Mouse (Mus musculus) kidney, embryonic 15.5 days (tissue): ENCODE data around the gene Nup133. TPM values are rescaled to one million over a fixed set of nuclear protein-coding genes. Genes with fewer than 3 reads are reported as not detected.

Experiments
- ATAC-seq: fragments of 200-750 bp; cut with Nextera tagmentation; replicated peaks from 2 replicates; pipeline ENCODE4 v1.8.0; 2017; ENCODE audit warnings: moderate TSS enrichment; ENCODE audit not compliant: low FRiP score
- H3K27ac ChIP-seq: fragments of 300-500 bp; sonication (generic); 2 replicates; pipeline ENCODE4 v1.5.1; 2015; ENCODE audit warnings: mild to moderate bottlenecking, inconsistent platforms
- H3K27me3 ChIP-seq: fragments of 300-500 bp; sonication (generic); 2 replicates; pipeline ENCODE4 v1.6.1; 2015; ENCODE audit warnings: inconsistent platforms
- H3K36me3 ChIP-seq: fragments of 300-500 bp; sonication (generic); 2 replicates; pipeline ENCODE4 v1.6.1; 2015; ENCODE audit warnings: inconsistent platforms
- H3K4me1 ChIP-seq: fragments of 300-500 bp; sonication (generic); 2 replicates; pipeline ENCODE4 v1.6.1; 2015; ENCODE audit warnings: inconsistent platforms
- H3K4me2 ChIP-seq: fragments of 300-500 bp; sonication (generic); 2 replicates; pipeline ENCODE4 v1.6.1; 2015; ENCODE audit warnings: moderate library complexity, mild to moderate bottlenecking, inconsistent platforms
- H3K4me3 ChIP-seq: fragments of 300-500 bp; sonication (generic); replicated peaks from 2 replicates; pipeline ENCODE4 v1.5.1; 2015; ENCODE audit warnings: mild to moderate bottlenecking, inconsistent platforms
- H3K9ac ChIP-seq: fragments of 300-500 bp; sonication (generic); 2 replicates; pipeline ENCODE4 v1.6.1; 2015; ENCODE audit warnings: mild to moderate bottlenecking, inconsistent platforms
- H3K9me3 ChIP-seq: fragments of 300-500 bp; sonication (generic); replicated peaks from 2 replicates; pipeline ENCODE4 v1.6.1; 2016; ENCODE audit warnings: inconsistent platforms
- WGBS: fragments of 180-500 bp; shearing (Covaris S2); methylation state at CpG from one replicate; pipeline ENCODE4 v1.1.7; 2015; ENCODE audit warnings: mixed read lengths; 5-methylcytosine and 5-hydroxymethylcytosine counted together
- polyA plus RNA-seq: library from polyadenylated mRNA; unstranded; fragments of >200 nt; fragmentation: Nextera tagmentation; extraction: Ambion mirVana; gene quantifications from 2 replicates; pipeline ENCODE4 v1.2.1, GENCODE M21; 2015

Gene Nup133
- polyA plus RNA-seq, 1 experiment from 2014 or later = 43.1 TPM

- peak overlapping the region; percentile 65 for H3K9ac ChIP-seq
- H3K4me3 ChIP-seq = peak overlapping the region; percentile 80
- no peaks in the 10 kb centered on the region for H3K9me3 ChIP-seq
- WGBS = under 1% methylated on average over 77 of the region's 79 CpGs
- H3K27ac ChIP-seq = no peak overlapping the region
- H3K27me3 ChIP-seq = peaks cover 49% of the 10 kb centered on the region
- H3K4me1 ChIP-seq = peaks cover 16% of the 10 kb centered on the region
- peak overlapping the region; percentile 99 for H3K4me2 ChIP-seq
- ATAC-seq = peak; percentile 96
- H3K36me3 ChIP-seq = no peaks in the 10 kb centered on the region
These were observed 90.0 kb downstream of the Nup133 start for GRCm38 (mm10) chr8:123858941-123859647.

- Histone ChIP-seq H3K27me3 (peaks cover 45% of the 10 kb centered on the region), H3K9ac (peak overlapping the region; percentile 65), H3K9me3 (no peaks in the 10 kb centered on the region), H3K4me1 (peaks cover 16% of the 10 kb centered on the region), H3K27ac (no peak overlapping the region), H3K36me3 (no peaks in the 10 kb centered on the region), H3K4me2 (peak overlapping the region; percentile 99), H3K4me3 (peak overlapping the region; percentile 80)
- WGBS = 0% methylated on average over 17 of the region's 17 CpGs
- ATAC-seq = peak; percentile 12; the same call in 1 of the 2 replicates
These were observed 90.5 kb downstream of the Nup133 start for GRCm38 (mm10) chr8:123858574-123858940.

DNA sequence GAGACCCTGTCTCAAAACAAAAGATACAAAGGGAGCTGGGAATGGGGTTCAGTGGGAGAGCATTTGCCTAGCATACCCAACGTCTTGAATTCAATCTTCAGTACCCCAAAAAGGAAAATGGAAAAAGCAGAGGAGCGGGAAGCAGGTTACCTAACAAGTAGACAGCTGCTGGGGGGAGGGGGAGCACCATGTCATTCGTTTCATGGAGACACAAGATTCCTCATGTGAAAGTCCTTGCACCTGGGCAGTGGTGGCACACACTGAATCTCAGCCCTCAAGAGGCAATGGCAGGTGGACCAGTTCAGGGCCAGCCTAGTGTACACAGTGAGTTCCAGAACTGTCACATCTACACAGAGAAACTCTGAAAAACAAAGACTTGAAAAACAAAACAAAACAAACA is 91.7 kb downstream of the Nup133 start:
- no peak for ATAC-seq
- H3K36me3 ChIP-seq = no peaks in the 10 kb centered on the region
- H3K9ac ChIP-seq = no peak overlapping the region
- H3K4me2 ChIP-seq = no peak overlapping the region
- peaks cover 33% of the 10 kb centered on the region for H3K27me3 ChIP-seq
- H3K9me3 ChIP-seq = no peaks in the 10 kb centered on the region
- H3K4me3 ChIP-seq = no peak overlapping the region
- 80% methylated on average over 3 of the region's 3 CpGs for WGBS
- no peak overlapping the region for H3K27ac ChIP-seq
- peaks cover 16% of the 10 kb centered on the region for H3K4me1 ChIP-seq

DNA sequence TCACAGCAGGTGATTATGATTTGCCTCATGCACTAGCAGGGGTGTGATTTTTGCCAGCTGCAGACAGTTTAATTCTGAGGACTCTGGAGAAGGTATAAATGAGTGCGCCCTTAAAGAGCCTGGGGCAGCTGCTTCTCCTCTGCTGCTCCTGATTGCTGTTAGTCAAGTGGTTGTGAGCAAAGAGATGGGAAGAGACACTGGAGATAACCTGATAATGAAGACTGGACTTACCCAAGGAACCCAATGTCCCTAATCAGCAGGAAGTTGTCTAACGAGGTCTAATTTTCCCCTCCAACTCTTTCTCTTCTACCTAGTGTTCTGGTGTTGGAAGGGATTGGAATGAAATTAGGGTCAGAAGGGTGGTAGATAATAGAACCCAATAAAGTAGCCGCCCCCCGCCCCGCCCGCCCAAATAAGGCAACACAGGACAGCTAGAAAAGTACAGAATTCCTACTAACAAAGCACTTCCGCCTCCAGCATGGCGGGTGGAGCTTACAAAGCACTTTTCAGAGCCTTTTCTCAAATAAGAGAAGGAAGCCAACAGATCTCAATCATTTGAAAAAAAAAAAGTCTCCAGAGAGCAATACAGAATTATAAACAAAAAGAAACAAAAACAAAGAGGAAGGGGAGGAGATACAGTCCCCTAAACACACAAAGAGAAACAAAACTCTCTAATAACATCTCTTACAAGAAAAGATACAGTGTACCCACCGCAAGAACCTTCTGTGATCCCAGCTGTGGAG is 94.2 kb downstream of the Nup133 start:
- no peak overlapping the region for H3K4me2 ChIP-seq
- H3K27me3 ChIP-seq = peaks cover 11% of the 10 kb centered on the region; the same call in 1 of the 2 replicates
- no peaks in the 10 kb centered on the region for H3K36me3 ChIP-seq

GRCm38 (mm10) chr8:123854252-123854651 is 94.8 kb downstream of the Nup133 start:
- H3K27me3 ChIP-seq = peaks cover 9% of the 10 kb centered on the region; the same call in 1 of the 2 replicates
- H3K9me3 ChIP-seq = no peaks in the 10 kb centered on the region
- no peak overlapping the region for H3K4me3 ChIP-seq
- H3K27ac ChIP-seq = no peak overlapping the region
- peaks cover 11% of the 10 kb centered on the region for H3K4me1 ChIP-seq
- H3K36me3 ChIP-seq = no peaks in the 10 kb centered on the region
- H3K9ac ChIP-seq = no peak overlapping the region
- no peak for ATAC-seq
- 89% methylated on average over 1 of the region's 1 CpGs for WGBS
- H3K4me2 ChIP-seq = no peak overlapping the region

More for the DNA sequence above, 94.2 kb downstream of the Nup133 start:
- Histone ChIP-seq H3K4me1 (peaks cover 12% of the 10 kb centered on the region), H3K9ac (no peak overlapping the region), H3K27ac (no peak overlapping the region), H3K4me3 (no peak overlapping the region), H3K9me3 (no peaks in the 10 kb centered on the region)
- ATAC-seq = no peak
- WGBS = 87% methylated on average over 9 of the region's 9 CpGs

GRCm38 (mm10) chr8:123851590-123851989 is 97.5 kb downstream of the Nup133 start:
- no peaks in the 10 kb centered on the region for H3K4me1 ChIP-seq
- H3K9ac ChIP-seq = no peak overlapping the region
- H3K9me3 ChIP-seq = no peaks in the 10 kb centered on the region
- no peak overlapping the region for H3K4me3 ChIP-seq
- H3K27ac ChIP-seq = no peak overlapping the region
- H3K27me3 ChIP-seq = no peaks in the 10 kb centered on the region
- ATAC-seq = no peak
- WGBS = 35% methylated on average over 5 of the region's 5 CpGs
- no peaks in the 10 kb centered on the region for H3K36me3 ChIP-seq
- H3K4me2 ChIP-seq = no peak overlapping the region

- H3K27me3 ChIP-seq = no peaks in the 10 kb centered on the region
- H3K4me1 ChIP-seq = no peaks in the 10 kb centered on the region
- H3K36me3 ChIP-seq = no peaks in the 10 kb centered on the region
- no peaks in the 10 kb centered on the region for H3K9me3 ChIP-seq
- no peak overlapping the region for H3K4me3 ChIP-seq
- 85% methylated on average over 4 of the region's 4 CpGs for WGBS
- no peak overlapping the region for H3K4me2 ChIP-seq
- no peak for ATAC-seq
- no peak overlapping the region for H3K27ac ChIP-seq
- no peak overlapping the region for H3K9ac ChIP-seq
These were observed 99.7 kb downstream of the Nup133 start for GRCm38 (mm10) chr8:123849352-123849751.

DNA sequence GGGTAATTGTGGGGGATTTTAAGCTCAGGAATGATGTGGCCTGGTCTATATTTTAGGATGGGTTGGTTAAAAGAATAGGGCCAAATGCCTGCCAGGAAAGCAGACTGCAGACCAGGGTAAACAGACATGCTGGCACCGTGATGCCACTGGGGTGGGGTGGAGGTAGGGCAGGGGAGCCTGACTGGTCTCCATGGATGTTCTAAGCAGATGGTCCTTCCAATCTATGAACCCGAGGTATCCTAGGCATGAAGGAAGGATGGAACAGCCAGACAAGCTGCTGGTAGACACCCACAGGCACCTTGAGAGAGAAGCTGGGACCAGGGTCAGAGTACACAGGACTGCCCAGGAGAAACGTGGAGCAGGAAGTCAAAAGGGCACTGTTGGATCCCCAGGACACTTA is 101.5 kb downstream of the Nup133 start:
- WGBS = 58% methylated on average over 3 of the region's 3 CpGs
- no peak for ATAC-seq

More for the DNA sequence above, 101.5 kb downstream of the Nup133 start:
- H3K9me3 ChIP-seq = no peaks in the 10 kb centered on the region
- H3K4me2 ChIP-seq = no peak overlapping the region
- no peak overlapping the region for H3K4me3 ChIP-seq
- H3K27me3 ChIP-seq = no peaks in the 10 kb centered on the region
- H3K9ac ChIP-seq = no peak overlapping the region
- H3K4me1 ChIP-seq = no peaks in the 10 kb centered on the region
- H3K36me3 ChIP-seq = no peaks in the 10 kb centered on the region
- H3K27ac ChIP-seq = no peak overlapping the region

Other genes with a start within 250 kb of the Nup133 start
- gene Rab4a, start 143.3 kb downstream of the Nup133 start, polyA plus RNA-seq = 39.6 and 44.9 TPM in 2 replicates
- 3.5 TPM in 2 replicates for gene Ccsap, start 89.1 kb downstream of the Nup133 start, polyA plus RNA-seq
- 132 and 232 TPM in 2 replicates for gene Acta1, start 54.5 kb downstream of the Nup133 start, polyA plus RNA-seq
- 15.5 and 17.1 TPM in 2 replicates for gene Abcb10, start 33.9 kb upstream of the Nup133 start, polyA plus RNA-seq
- 39.4 and 40.9 TPM in 2 replicates for gene Taf5l, start 72.1 kb upstream of the Nup133 start, polyA plus RNA-seq
- 5.5 TPM in 2 replicates for gene Urb2, start 72.2 kb upstream of the Nup133 start, polyA plus RNA-seq